Mouse (Mus musculus) small intestine, adult 2 months (tissue): ENCODE results near the gene Jhy.

ENCODE experiments used
- CTCF ChIP-seq: fragments of 200-500 bp; IDR thresholded peaks from 2 replicates; pipeline ENCODE4 v1.5.1; 2012; ENCODE audit warnings: low read depth, mild to moderate bottlenecking, control low read depth, inconsistent platforms, low read length, moderate library complexity, mixed read lengths; ENCODE audit not compliant: insufficient replicate concordance, insufficient read length; ENCODE audit errors: extremely low read depth
- POLR2A ChIP-seq: fragments of 200-500 bp; IDR thresholded peaks from 2 replicates; pipeline ENCODE4 v1.6.1; 2012; ENCODE audit warnings: low read depth, mild to moderate bottlenecking, control low read depth, inconsistent platforms, low read length, moderate library complexity

GRCm38 (mm10) chr9:40870331-40870730 lies 93.6 kb downstream of the Jhy start:
- TF ChIP-seq POLR2A (no peak), CTCF (no peak)
